Mouse (Mus musculus): ENCODE data around the gene Dlx1.

The Dlx1 gene

DNA sequence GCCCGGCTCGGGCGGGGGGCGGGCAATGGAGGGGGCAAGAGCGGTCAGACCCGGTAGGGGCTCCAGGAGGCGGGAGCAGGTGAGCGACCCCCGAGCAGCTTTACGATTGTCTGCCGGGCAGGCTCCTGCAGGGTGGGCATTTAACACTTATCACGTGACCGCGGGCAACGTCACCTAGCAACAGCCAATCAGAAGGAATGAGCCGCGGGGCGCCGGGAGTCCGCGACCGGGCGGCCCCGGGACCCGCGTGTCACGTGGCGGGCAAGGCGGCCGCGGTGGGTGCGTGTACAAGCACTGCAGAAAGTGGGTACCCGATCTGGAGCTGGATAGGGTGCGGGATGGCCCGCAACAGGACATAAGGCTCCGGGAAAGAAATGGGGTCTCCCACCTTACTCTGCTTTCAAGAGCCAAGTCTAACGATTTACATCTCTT is 18.7 kb downstream of the Dlx1 start, which contains the start of gene Dlx2:
Dlx2 (minus strand) TSS at position 115 of the 432 bp plus-strand sequence.
- DNase-seq, result no peak

DNA sequence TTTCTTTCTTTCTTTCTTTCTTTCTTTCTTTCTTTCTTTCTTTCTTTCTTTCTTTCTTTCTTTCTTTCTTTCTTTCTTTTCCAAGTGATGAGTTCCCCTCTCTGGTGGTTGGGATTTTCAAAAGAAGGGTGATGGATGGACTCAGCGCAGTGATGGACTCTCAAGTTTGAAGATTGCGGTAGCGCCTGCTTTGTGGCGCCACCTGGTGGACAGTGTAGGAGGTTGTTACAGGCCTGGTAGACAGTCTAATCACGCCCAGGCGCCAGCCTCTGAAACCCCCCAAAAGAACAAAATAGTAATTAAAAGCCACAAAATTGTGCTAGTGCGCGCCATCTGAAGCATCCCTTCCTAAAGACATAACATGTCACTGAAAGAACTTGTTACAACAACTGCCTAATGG is 19.9 kb downstream of the Dlx1 start:
- DNase-seq, result no peak

DNA sequence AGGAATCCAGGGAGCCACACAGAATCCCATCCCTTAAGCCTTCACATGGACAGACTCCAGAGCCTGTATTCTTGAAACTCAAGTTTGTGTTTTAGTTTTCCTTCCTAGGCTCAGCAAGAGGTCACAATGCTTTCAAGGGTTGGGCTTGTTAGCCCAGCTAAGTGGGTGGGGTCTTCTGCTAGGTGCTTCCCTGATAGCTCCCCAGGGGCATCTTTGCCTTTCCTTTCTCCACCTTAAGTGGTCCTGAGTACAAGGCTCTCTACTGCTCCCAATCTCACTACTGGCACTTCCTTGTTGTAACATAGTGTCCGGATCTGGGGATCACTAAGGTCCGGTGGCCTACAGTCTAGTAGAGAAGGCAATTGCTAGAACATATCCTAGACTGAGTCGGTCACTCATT is 22.4 kb downstream of the Dlx1 start:
- DNase-seq, result no peak

DNA sequence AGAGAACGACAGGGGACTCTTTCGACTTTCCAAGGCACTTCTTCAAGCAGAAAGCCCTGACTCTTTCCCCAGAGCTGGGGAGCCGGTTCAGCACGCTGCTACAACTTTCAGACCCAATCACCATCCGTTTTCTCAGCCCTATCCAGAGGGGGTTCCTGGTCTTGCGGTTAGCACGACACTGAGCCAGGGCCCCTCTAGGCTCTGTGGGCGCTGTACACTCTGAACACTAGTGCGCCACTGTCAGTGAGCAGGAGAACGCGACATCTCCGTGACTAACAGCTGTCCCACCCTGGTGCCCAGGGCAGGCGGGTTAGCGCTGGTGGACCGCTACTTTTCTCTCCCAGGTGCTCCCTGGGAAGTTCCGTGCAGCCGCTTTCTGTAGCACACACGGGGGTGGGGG is 23.8 kb downstream of the Dlx1 start:
- DNase-seq, result no peak

DNA sequence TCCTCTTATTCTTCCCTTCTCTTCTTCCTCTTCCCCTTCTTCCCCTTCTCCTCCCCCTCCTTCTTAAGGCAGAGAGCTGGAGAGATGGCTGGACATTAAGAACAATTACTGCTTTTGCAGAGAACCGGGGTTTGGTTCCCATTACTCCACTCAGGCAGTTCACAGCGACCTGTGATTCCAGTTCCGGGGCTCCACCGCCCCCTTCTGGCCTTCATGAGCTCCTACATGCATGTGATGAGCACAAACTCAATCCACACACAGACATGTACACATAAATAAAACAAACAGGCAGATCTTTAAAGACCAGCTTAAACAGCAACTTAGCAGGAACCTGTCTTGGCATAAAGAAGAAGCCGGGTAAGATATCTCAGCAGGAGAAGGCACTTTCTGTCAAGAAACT is 28.2 kb downstream of the Dlx1 start:
- no peak for DNase-seq

DNA sequence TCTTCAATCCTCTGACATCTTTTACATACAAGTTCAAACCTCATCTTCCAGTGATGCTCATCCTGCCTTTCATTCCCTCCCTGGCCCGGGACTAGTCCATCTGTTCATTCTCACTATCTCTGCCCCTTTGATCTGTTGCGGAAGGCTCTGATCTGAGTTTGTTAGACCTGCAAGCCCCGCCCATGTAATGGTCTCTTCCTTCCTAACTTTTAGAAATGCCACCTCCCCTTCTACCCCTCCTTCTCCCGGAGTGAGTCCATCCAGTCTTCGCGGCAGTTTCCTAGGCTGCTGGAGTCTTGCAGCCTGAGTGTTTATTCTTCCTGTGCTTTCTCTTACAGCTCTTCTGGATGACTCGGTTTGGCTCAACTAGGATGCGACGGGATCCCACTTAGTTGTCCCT is 38.6 kb downstream of the Dlx1 start:
- DNase-seq, result no peak

DNA sequence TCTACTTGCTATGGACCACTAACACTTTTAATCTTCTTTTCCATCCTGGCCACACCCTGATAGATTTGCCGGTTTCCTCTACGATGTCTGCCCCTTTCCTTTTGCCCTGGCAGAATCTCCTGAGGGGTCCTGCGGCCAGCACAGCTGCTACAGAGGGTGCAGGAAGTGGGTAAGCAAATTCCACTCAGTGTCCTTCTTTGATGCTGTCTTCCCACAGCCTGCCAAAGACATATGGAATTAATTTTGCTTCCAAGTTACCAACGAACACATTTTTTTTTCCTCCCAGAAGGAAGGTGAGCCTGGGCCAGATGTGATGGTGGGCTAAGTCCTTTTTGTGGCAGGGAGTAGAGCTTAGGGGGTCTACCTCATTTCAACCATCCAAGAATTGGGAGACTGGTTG is 45.8 kb downstream of the Dlx1 start:
- no peak for DNase-seq

DNA sequence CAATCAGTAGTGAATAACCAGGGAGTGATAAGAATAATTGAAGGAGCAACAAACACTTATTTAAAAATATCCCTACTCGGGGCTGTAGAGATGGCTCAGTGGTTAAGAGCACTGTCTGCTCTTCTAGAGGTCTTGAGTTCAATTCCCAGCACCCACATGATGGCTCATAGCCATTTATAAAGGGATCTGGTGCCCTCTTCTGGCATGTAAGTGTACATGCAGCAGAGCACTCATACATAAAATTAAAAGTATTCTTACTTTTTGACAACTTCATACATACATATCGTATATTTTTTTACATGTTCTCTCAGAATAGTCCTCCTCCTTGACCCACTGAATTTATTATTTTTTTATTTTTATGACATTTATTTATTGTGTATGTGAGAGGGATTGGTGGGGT is 49.1 kb downstream of the Dlx1 start:
- no peak for DNase-seq

DNA sequence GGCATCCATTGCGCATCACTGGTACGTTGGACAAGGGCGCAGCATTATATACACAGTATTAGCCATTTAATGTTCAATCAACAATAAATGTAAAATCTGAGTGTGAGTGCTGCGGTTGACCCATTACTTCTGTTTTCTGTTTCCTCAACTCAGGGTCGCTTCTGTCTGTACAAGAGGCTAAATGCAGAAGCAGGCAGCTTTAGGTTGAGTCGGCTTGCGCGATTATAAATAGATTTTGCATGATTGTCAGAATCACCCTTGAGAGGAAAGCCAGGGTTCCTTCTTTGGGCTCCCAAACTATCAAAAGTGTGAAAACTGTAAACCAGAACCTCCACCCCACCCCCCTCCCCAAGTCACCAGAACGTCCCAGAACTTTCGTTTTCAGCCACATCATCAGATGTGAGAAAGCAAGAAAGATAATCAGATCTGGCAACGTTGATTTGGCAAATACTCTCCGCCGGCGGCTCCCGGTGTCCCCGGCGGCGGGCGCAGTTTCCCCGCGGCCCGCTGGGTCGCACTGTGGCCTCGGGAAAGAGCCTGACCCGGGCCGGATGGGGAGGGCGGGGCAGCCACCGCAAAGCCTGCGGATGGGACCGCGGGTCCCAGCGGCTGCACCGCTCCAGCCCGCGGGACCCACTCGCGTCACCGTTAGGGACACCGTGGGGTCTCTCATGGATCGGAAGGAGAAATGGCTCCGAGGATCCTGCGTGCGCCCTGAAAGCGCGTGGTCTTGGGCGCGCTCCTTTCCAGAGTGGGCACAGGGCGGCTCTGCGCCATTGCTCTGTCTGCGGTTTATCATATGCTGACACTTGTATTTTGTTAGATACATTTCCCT is 52.9 kb downstream of the Dlx1 start:
- DNase-seq, result no peak

DNA sequence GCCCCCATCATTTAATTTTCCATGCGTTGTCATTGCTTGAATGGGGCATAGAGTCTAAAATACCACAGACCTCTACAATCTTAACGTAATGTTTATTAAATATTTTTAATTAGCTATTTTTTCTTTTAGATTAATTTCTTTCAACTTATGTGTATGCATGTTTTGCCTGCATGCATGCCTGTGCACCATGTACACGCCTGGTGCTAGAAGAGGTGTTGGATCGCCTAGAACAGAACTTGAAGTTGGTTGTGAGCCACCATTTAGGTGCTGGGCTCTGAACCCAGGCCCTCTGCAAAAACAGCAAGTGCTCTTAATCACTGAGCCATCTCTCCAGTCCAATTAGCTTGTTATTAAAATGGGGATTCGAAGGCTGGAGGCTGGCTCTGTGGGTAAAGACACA is 53.6 kb downstream of the Dlx1 start:
- no peak for DNase-seq
